Mouse (Mus musculus): ENCODE measurements at regions not wholly inside any gene's neighbourhood (a gene's known extent, or its start where the extent isn't known, plus 50 kb on each side); places are given as distances from the start of the nearest gene placed in this dataset.

DNA sequence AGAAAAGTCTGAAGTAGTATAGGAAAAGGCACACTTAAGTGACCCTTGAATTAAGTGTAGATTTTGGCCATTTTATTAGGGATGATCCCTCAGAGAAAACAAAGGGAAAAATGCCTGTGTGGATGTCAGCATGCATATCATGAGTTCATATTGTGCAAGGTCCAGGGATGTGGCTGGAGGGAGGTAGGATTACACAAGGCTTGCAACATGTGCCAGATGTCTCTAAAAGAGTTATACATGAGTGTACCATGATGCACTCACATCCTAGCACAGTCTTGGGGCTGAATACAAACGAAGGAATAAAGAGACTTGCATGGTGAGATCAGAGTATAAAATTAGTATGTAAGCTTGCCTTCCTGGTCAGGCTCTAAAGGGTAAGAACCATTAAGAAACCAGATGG is 233.7 kb upstream of the Ldb2 start:
- DNase-seq (ENCODE audit: low read depth, low spot score): no peak

DNA sequence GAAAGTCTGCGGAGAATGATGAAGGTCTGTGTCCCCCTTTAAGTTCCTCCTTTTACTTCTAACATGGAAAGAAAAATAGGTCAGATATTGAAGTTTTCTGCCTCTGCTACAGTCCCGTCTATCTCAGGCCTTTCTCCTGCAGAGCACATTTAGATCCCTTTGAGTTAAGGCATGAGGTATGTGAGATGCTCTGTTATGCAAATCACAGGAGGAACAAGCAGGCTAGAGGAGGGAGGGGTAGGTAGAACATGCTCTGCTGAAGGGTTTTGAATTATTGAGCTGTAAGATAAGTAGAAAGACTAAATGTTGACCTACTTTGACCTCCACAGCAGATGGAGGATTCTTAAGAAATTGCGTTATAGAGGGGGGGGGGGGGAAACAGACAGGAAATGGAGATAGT is 228.4 kb upstream of the Ldb2 start:
- no peak for DNase-seq (ENCODE audit: low read depth, low spot score)

DNA sequence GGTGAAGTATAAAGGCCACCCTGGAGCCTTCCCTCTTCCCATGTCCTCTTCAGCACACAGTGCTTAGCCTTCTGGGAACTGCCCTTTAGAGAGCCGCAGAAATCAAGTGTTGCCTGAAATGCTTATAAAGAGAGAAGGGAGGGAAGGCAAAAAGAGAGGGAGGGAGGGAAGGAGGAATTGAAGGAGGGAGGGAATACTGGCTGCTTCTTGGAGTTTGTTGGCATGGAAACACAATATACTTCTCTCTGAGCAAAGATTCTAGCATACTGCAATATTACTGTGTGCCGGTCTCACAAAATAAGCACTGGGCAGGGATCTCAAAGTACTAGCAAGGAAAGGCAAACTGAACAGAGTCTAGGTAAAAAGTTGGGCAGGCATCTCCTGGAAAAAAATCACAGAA is 225.9 kb upstream of the Ldb2 start:
- DNase-seq (ENCODE audit: low read depth, low spot score): no peak

DNA sequence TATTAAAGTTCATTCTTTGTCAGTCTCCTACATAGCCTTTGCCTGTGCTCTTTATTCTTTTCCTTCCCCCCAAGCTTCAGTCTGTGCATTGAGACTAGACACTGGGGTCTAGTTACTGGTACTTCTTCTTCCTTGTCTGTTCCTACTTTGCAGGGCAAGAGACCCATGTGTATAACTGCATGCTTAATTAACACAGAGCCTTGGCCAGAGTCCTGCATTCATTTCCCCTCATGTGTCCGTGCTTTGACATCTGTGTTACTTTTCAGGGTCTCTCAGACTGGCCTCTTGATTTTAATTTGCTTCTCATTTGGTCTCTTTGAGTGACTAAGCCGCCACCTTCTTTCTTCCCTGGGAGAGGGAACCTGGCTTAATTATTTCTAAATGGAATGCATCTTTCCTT is 208.4 kb upstream of the Ldb2 start:
- no peak for DNase-seq (ENCODE audit: low read depth, low spot score)

DNA sequence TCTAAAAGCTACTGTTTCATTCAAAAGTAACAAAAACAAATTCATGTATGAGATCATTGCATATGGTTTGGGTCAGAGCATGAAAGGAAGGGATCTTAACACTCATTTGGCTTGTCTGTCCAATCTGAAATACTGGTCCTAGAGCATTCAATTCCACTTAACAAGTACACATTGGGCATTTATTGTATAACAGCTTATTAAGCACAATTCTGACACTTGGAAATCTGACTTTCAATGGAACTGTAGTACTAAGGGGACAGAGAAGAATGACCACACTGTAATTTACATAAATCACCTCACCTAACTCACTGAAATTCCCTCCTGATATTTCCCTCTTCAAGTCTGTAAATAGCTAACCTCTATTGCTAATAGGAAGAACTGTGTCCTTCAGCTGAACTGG is 201.5 kb upstream of the Ldb2 start:
- DNase-seq (ENCODE audit: low read depth, low spot score): no peak

DNA sequence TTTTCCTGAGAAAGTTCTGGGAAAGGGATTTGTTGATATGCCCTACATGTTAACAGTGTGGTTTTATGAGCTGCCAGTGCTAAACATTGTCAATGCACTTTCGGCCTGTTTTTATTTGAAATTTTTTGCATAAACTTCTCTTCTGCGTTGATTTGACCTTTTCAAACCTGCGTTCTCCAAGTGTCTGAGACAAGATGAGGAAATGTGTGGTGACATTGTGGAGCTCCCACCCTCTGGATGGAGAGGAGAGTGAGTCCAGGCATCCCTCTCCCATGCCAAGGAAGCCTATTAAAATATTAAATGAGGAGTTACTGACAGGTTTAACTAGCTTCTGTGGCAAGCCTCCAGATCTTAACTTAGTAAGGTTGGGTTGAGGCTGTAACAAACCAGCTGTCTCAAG is 199.6 kb upstream of the Ldb2 start:
- no peak for DNase-seq (ENCODE audit: low read depth, low spot score)

DNA sequence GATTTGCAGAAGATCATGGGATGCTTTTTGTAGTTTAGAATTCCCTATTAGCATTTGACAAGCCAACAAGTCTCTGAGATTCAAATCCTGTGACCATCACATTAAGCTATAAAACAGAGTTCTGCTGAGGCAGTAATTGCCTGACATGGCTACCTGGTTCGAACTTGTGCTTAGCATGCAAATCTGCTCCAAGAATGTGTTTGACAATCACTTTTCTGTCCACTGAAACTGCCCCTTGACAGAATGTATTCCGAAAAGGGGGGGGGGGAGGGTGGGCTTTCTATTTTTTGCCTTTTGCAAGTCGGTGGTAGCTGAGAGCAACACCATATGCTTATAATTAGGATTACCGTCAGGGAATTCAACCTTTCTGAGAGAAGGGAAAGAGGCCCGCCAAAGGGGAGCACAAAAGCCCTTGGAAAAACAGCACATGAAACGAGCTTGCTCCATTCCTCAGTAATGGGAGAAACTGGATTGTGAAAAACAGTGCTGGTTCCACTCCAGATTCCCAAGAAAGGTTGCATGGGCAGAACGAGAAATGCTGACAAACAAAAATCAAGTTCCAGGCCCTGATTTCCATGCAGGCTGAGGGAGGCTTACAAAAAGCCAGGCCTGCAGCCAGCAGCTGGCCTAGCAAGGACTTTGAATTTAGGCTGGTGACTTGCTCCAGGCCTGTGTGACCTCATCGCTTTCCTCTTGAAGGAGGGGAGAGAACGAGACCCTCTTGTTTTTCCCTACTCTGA is 176.1 kb upstream of the Ldb2 start:
- DNase-seq (ENCODE audit: low read depth, low spot score): peak; percentile 66

DNA sequence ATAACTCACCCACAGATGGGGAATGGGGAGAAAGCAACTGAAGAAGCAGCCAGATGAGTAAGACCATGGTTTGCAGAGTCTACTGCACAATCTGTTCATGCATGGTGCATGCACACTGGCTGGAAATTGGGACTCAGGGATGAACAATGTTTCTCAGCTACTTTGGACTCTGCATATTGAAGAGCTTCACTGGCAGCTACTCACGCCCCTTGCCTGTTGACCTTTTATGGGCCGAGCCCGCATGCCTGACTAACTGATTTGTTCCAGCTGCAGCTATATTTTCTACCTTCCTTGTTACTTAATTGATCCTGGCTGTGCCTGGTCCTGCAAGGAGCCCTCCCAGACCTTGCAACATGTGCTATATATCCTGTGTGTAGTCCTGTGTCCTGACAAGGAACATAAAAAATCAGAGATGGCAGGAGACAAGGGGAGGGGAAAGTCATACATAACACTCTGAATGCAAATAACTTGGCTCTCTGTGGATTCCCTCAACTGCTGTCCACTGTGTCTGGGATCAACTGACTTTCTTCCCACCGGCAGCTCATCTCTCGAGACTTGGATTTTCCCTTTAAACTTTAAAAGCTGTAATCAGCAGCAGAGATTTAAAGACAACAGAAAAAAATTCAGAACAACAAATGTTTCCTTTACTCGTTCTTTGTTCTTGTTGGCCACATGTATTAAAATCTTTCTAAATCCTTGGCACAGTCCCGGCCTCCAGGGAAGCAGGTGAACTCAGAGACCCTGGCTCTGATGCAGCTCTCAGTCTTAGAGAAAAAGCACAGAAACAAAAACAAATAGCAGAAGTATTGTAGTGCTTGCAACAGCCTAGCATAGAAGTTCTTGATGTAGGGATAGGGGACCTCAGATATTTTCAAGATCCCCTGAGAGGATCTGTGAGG is 143.8 kb upstream of the Ldb2 start:
- DNase-seq (ENCODE audit: low read depth, low spot score): peak; percentile 20

DNA sequence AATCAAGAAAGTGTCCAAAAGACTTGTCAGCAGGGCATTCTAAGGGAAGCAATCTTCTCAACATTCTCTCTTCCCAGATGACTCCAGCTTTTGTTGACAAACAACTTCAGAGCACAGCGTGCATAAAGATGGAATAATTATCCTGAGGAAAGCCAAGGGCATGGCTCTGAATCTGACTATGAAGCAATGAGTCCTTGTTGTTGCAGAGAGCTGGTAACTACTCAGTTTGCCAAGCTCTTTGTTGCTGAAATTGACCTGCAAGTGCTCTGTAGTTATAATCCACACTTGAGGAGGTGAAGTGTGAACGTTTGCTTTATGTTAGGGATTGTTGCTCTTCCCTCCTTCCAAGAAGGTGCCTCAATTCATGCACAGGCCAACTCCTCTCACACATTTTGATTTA is 143.1 kb upstream of the Ldb2 start:
- DNase-seq (ENCODE audit: low read depth, low spot score): no peak

DNA sequence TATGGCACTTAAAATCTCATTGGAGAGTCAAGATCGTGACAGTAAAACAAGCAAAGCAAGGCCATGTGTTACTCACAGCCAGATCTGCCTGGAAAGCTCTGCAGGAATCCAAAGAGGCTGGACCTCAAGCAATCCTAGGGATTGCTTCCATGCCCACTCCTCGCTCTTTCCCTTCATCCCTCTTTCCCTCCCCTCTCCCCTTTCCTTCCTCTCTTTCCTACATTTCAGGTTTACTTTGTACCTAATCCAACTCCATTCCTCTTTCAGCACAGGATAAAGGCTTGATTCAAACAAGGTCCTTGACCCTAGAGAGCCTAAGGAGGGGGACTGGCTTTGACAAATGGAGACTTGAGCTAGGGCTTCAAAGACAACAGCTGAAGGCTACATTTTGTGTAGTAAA is 126.0 kb upstream of the Ldb2 start:
- no peak for DNase-seq (ENCODE audit: low read depth, low spot score)

DNA sequence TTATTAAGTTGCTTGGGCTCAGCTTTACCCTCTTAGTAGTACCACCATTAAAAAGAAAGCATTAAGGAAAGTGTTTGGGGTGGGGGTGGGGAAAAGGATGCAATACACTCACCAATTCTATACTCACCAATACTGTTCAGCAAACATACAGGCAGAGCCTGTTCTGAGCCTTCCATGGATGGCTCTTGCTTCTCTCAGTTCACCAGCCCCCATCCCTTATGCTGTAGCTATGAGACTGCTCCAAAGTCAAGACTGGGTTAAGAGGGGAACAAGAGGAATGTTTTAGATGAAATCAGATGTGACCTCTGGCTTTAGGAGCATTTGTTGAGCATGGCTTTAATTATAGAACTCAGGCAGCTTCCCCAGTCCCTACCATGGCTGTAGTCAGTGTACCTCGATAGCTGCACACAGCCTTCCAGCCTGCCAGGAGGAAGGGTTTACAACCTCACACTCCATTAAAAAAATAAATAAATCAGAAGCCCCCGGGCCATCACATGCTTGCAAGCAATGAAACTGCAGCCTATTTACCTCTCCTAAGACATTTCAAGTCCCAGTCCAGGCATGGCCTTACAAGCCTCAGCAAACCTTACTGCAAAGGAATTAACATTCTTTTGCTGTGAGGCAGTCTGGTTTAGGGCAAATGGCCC is 122.8 kb upstream of the Ldb2 start:
- DNase-seq (ENCODE audit: low read depth, low spot score): peak; percentile 14

DNA sequence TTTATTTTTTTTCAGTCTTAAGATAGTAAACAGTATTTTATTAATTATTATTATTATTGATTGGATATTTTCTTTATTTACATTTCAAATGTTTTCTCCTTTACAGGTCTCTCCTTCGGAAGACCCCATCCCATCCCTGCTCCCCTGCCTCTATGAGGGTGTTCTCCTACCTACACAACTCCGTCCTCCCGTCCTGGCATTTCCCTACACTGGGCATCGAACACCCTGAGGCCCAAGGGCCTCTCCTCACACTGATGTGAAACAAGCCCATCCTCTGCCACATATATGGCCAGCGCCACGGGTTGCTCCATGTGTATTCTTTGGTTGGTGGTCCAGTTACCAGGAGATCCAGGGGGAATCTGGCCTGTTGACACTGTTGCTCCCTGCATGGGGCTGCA is 118.3 kb upstream of the Ldb2 start:
- no peak for DNase-seq (ENCODE audit: low read depth, low spot score)

DNA sequence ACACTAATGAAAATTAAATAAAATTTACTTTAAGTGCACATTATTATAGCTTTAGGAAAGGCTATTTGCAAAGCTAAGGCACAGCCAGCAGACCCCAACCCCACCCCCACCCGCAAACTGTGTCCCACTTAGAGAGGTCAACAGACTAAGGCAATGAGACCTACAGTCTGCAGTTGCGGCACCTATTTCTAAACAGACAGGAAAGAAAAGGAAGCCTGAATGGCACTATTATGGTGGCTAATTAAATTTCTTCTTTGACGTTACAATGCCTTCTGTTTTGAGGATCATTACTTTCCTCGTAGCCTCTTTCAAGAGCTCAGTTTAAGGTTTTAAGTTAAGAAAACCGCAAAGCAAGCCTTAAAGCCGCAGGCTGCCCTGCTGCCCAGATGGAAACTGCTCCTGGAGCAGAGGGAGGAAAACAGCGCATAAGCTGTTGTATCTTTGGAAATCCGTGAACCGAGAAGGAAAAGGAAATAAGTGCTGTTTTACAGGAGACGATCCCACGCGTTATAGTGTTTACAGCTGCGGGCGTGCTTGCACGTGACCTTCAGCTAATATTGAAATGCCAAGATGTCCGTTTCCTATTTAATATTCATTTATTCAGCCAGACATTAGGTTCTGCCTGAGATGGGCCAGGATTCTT is 117.8 kb upstream of the Ldb2 start:
- no peak for DNase-seq (ENCODE audit: low read depth, low spot score)

DNA sequence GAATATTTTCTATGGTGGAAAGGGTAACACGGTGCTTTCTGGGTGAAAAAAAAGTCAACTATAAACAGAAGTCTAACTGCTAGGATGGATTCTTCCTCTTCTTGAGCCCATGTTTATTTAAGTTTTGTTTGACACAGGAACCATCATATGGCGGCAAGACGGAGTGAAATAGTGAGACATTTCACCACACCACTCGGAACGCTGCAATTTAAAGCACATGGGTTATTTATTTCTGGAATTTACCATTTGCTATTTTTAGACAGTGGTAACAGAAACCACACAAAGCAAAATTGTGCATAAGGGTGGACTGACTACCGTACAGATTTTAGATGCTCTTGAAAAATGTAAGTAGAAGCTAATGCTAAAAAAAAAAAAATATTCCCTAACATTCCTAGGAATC is 103.1 kb upstream of the Ldb2 start:
- no peak for DNase-seq (ENCODE audit: low read depth, low spot score)

DNA sequence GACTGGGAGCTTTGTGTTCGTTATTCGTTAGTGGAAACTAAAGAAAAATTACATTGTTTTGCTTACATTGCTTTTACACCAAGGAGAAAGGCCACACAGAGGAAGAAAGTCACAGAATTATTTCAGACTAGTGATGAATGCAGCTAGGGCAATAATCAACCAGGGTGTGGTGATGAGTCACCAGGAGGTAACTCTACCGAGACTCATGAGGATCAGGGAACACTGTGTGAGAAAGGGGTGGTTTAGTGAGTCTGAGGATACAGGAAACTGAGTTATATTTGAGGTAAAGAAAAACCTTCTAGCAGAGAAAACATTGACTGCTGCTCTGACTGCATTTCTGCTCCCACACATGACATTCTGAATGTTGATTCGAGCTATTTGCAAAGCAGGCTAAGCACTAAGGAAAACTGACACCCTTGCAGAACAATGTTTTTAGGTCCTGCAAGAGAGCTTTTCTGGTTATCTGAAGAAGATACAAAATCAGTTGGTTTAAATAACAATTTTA is 87.1 kb upstream of the Ldb2 start:
- no peak for DNase-seq (ENCODE audit: low read depth, low spot score)

DNA sequence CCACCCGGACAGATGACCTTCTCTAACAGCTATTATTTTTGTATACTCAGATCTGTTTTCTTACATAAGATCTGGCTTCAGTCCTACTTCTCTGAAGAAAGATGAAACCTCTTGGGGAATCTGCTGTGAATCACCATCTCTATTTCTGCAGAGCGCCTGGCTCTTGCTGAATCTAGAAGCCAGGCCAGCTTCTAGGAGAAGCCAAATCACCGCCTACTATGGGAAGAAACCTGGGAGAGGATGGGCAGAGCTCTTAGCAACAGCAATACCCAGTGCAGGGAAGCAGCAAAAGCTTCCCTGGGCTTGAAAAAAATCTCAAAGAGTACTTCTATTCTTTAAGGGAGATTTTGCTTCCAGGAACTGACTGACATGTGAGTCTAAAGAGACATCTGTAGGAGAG is 77.5 kb upstream of the Ldb2 start:
- DNase-seq (ENCODE audit: low read depth, low spot score): peak; percentile 89

DNA sequence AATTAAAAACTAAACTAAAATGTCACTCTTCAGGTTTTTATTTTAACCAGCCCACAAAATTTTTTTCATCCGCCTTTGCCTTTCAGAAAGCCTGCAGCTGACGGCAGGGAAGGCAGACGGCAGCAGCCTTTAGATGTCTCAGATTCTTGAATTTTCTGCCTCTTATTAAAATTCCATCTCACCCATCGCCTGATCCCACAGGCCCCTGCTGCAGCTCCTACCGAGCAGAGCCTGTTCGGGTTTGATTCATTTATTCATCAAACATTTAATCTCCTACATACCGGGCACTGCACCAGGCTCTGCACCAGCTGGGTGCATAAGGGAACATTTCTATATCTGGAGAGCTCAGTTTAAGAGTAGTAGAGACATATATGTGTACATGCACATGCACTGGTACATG is 72.8 kb upstream of the Ldb2 start:
- DNase-seq (ENCODE audit: low read depth, low spot score): no peak

DNA sequence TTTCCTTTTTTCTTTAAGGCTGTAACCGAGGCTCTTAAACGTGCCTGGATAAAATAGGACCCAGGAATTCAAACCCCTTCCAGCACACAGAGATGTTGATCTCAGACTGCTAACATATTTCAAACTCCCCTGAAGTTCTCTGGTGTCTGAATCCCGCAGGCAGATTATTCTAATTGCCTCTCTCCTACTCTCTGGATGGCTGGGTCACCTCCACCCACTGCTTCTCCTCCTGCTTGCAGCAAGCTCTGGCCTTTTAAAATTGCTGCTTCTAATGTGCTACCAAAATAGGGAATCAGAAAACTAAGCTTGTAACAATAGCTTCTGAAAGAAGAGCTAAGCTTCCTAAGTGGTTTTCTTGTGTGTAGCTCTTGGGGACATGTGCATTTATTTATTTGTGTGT is 64.4 kb upstream of the Ldb2 start:
- DNase-seq (ENCODE audit: low read depth, low spot score): no peak

DNA sequence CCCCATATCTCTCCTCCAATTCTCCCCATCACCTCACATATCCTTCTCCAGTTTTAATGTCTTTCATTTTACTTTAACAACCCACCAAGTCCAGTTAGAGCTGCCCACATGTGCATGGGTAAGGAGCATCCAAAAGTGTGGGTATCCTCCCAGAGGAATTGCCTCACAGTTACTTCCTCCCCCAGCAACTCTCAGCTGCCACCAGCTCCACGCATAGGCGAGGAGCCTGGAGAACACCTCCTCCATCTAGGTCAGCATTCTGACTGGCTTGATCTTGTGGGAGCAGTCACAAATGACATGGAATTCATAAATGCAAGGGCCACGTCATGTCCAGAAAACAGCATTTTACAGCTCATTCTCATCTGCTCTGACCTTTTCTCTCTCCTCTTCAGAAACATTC is 63.9 kb upstream of the Ldb2 start:
- DNase-seq (ENCODE audit: low read depth, low spot score): no peak

DNA sequence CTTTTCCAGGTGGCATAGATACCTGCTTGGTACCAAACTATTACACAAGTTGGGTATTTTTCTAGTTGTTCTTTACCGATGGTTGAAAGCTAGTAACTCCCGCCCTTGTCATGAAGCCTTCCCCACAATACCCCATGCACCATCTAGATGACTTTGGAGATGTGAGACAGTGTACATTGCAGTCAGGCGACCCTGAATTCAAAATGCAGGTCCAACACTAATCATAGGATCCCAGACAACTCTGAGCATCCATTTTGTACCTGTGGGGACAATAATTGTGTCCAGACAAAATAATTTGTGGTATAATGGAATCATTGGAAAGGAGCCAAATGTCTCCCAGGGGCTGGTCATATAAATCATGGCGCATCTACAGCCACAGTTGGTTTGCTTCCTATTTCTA is 54.7 kb upstream of the Ldb2 start:
- DNase-seq (ENCODE audit: low read depth, low spot score): no peak
